Mouse (Mus musculus) megakaryocyte, embryonic 14.5 days (primary cell): ENCODE measurements around the gene St5.

Source experiments
- FLI1 ChIP-seq: IDR thresholded peaks from 2 replicates; pipeline ENCODE4 v1.6.1; 2012; ENCODE audit warnings: low read length, inconsistent platforms, mixed read lengths
- GATA1 ChIP-seq: IDR thresholded peaks from 3 replicates; pipeline ENCODE4 v1.6.1; 2012; ENCODE audit warnings: mixed read lengths, low read length, inconsistent platforms, borderline replicate concordance

DNA sequence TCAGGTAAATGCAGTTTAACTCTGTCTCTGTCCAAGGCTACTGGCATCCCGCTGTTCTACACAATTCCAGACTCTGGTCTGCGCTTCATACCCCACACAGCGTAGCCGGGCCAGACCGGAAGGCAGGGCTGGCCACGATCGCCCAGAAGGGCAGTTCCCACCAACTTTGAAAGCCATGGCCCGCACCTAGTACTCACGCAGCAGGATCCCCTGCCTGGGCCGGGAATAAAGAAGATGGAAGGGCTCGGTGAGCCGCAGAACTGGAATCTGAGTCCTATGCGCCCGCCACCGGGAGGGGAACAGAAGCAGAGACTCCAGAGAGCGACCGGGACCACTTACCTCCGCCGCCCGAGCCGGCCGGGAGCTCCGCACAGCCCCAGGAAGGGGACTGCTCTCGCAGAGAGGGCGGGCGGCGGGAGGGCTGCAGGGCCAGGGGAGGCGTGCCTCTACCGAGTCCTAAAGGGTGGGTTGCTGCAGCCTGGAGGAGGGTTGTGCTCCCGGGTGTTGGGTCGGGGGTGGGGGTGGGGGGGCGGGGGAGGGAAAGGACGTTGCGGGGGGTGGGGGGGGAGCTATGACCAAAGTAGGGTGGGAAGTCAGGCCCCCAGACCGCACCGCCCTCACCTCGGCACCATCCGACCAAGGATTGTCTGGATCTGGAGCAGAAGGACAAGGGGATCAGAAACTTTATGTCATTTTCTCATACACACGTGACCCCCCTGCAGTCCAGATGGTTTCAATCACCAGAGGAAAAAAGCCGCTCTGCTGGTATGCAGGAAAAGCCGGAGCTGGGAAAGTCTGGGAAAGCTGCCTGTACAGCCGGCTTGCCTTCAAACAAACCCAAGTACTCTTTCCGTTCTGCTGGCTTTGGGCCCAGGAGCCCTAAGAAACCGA lies 31.6 kb downstream of the St5 start:
- TF ChIP-seq GATA1: no peak
- no peak for TF ChIP-seq FLI1
